In genomic region chr10:64342702-64343379, GRCm38 (mm10) we compare ENCODE assay signal across 15 mouse cellular contexts.
DNase-seq lines count a peak whose midpoint lies in the region; ATAC-seq and TF ChIP-seq lines count a peak whose summit lies in the region.
"Had no signal": no experiment of that assay in that cellular context is flagged by ENCODE, and none has a peak within 500 bp of the region (broad histone marks: within the 10 kb centered on the region; RNA-seq: fewer than 3 reads in every experiment).

No protein-coding gene starts in this region.

- no peaks in the 10 kb centered on the region for H3K27me3 ChIP-seq in stomach, postnatal 0 days (ENCODE audit: control insufficient read depth, insufficient read depth, low read length)
- H3K27me3 ChIP-seq: CH12.LX; hindbrain, embryonic 15.5 days; limb, embryonic 12.5 days had no signal

- no peak for TF ChIP-seq EP300 in stomach, postnatal 0 days (optimal IDR thresholded peaks at IDR 0.05)

- H3K27ac ChIP-seq in stomach, postnatal 0 days (replicated peaks) = no peak overlapping the region
- H3K27ac ChIP-seq: hindbrain, embryonic 15.5 days; limb, embryonic 12.5 days had no signal

- no peaks in the 10 kb centered on the region for H3K9me3 ChIP-seq in stomach, postnatal 0 days (ENCODE audit: control insufficient read depth, low read length)
- H3K9me3 ChIP-seq: hindbrain, embryonic 15.5 days; limb, embryonic 12.5 days had no signal

- H3K4me3 ChIP-seq in stomach, postnatal 0 days (ENCODE audit: low read depth, low read length) = no peak overlapping the region
- H3K4me3 ChIP-seq: hindbrain, embryonic 15.5 days; limb, embryonic 12.5 days had no signal

- no peak for ATAC-seq in stomach, postnatal 0 days (ENCODE audit: low FRiP score, low TSS enrichment)
- ATAC-seq: liver, postnatal 0 days had no signal

- H3K36me3 ChIP-seq in stomach, postnatal 0 days (ENCODE audit: control insufficient read depth, insufficient read depth, low read length) = no peaks in the 10 kb centered on the region
- H3K36me3 ChIP-seq: hindbrain, embryonic 15.5 days; limb, embryonic 12.5 days had no signal

- peak; percentile 11 for DNase-seq in kidney, postnatal 10 days
- no peak for DNase-seq in kidney, adult 9 months
- peak; percentile 44 for DNase-seq in NIH3T3 (ENCODE audit: low read depth)
- peak; percentile 22 to 55 for DNase-seq in frontal cortex, postnatal 36 days (ENCODE audit: low spot score in 2 of 2)
- peak; percentile 29 to 52 for DNase-seq in right cerebral cortex, adult 2 months (ENCODE audit: low spot score in 2 of 2)
- DNase-seq in stomach, postnatal 0 days (ENCODE audit: low spot score) = no peak
- DNase-seq in thymus, adult 18-20 months = no peak
- no peak for DNase-seq in heart, adult 11 months
- DNase-seq: cerebellum, adult 2 months; heart, postnatal 14 days; liver, postnatal 0 days; retina, postnatal 1 day had no signal

- no peak for TF ChIP-seq CTCF in stomach, postnatal 0 days (IDR thresholded peaks at IDR 0.05; ENCODE audit: low read depth)

- 67% methylated on average over 4 of the region's 4 CpGs for whole genome bisulfite sequencing in stomach, postnatal 0 days

- H3K9ac ChIP-seq in stomach, postnatal 0 days (ENCODE audit: low read length) = no peak overlapping the region
- H3K9ac ChIP-seq: hindbrain, embryonic 15.5 days; limb, embryonic 12.5 days; liver, postnatal 0 days had no signal

- no peak overlapping the region for H3K4me2 ChIP-seq in stomach, postnatal 0 days (replicated peaks; ENCODE audit: low read depth)
- H3K4me2 ChIP-seq: hindbrain, embryonic 15.5 days; limb, embryonic 12.5 days had no signal

- no peaks in the 10 kb centered on the region for H3K4me1 ChIP-seq in stomach, postnatal 0 days (replicated peaks; ENCODE audit: control insufficient read depth, insufficient read depth)
- H3K4me1 ChIP-seq: hindbrain, embryonic 15.5 days; limb, embryonic 12.5 days had no signal

Comparison
In these comparisons a context has a peak if more than half of its experiments do, and no peak if none do; other contexts are left out.
1. DNase-seq: peak in kidney, postnatal 10 days (single experiment), NIH3T3 (single experiment), frontal cortex, postnatal 36 days (2 of 2) and right cerebral cortex, adult 2 months (2 of 2); none in kidney, adult 9 months (single experiment), stomach, postnatal 0 days (single experiment), thymus, adult 18-20 months (0 of 2) and heart, adult 11 months (single experiment).